Mouse (Mus musculus) heart, postnatal 25 days (tissue): ENCODE data around the gene Zcchc12. TPM values are rescaled to one million over a fixed set of nuclear protein-coding genes. Genes with fewer than 3 reads are reported as not detected.

Source experiments
- DNase-seq: peaks from one replicate; pipeline ENCODE4 v3.0.0; 2022; ENCODE audit warnings: low spot score
- intact Hi-C: fragments of 180-260 bp; cut with DNase I; formaldehyde crosslinking; loops from one replicate; pipeline ENCODE4 v1.15.1; 2025
- total RNA-seq, 2 experiments: library from RNA; stranded (reverse); gene quantifications; 2 replicates each; pipeline ENCODE4 v1.2.3; 2021

Gene Zcchc12
- total RNA-seq = under 1 TPM in 1 of 2 experiments, not detected in 1; 0.10 TPM

GRCm38 (mm10) chrX:36195736-36196525, at the start of gene Zcchc12:
Zcchc12 (plus strand) TSS chrX:36195904.
- DNase-seq = no peak
- intact Hi-C loops = no loop called here

- intact Hi-C loops = loop anchor here (5.0 kb wide), 1 partner anchor 36 kb away; no protein-coding TSS in a partner anchor
- no peak for DNase-seq
Measured at GRCm38 (mm10) chrX:36146746-36147145, 49.0 kb upstream of the Zcchc12 start.

- DNase-seq = no peak
- intact Hi-C loops = no loop called here
Measured at GRCm38 (mm10) chrX:36150100-36150499, 45.6 kb upstream of the Zcchc12 start.

- DNase-seq = no peak
- intact Hi-C loops = no loop called here
Measured at GRCm38 (mm10) chrX:36156677-36157076, 39.0 kb upstream of the Zcchc12 start.

- DNase-seq = no peak
- intact Hi-C loops = no loop called here
Measured at GRCm38 (mm10) chrX:36161567-36161966, 34.1 kb upstream of the Zcchc12 start.

- DNase-seq = no peak
- intact Hi-C loops = loop anchor here (5.0 to 10.0 kb wide), 4 partner anchors 36 to 351 kb away; partner anchors contain the start of gene Il13ra1
Measured at GRCm38 (mm10) chrX:36183625-36184024, 12.1 kb upstream of the Zcchc12 start.

GRCm38 (mm10) chrX:36186036-36186435, 9.7 kb upstream of the Zcchc12 start:
- intact Hi-C loops = loop anchor here (10.0 kb wide), 1 partner anchor 191 kb away; no protein-coding TSS in a partner anchor

GRCm38 (mm10) chrX:36186443-36186842, 9.3 kb upstream of the Zcchc12 start:
- intact Hi-C loops = loop anchor here (10.0 kb wide), 1 partner anchor 192 kb away; no protein-coding TSS in a partner anchor
- no peak for DNase-seq

More at GRCm38 (mm10) chrX:36186036-36186435, 9.7 kb upstream of the Zcchc12 start:
- no peak for DNase-seq

GRCm38 (mm10) chrX:36193951-36194350, 1.8 kb upstream of the Zcchc12 start:
- intact Hi-C loops = no loop called here
- DNase-seq = no peak

- DNase-seq = no peak
- intact Hi-C loops = no loop called here
Measured at GRCm38 (mm10) chrX:36209554-36209953, 13.8 kb downstream of the Zcchc12 start.

GRCm38 (mm10) chrX:36211216-36211615, 15.5 kb downstream of the Zcchc12 start:
- intact Hi-C loops = no loop called here
- no peak for DNase-seq

- intact Hi-C loops = no loop called here
- no peak for DNase-seq
Measured at GRCm38 (mm10) chrX:36221366-36221765, 25.7 kb downstream of the Zcchc12 start.

- peak; percentile 17 for DNase-seq
- intact Hi-C loops = loop anchor here (2.0 kb wide), 2 partner anchors 127 to 169 kb away; no protein-coding TSS in a partner anchor
Measured at GRCm38 (mm10) chrX:36225777-36226176, 30.1 kb downstream of the Zcchc12 start.

- DNase-seq = no peak
- intact Hi-C loops = loop anchor here (2.0 kb wide), 1 partner anchor 126 kb away; no protein-coding TSS in a partner anchor
Measured at GRCm38 (mm10) chrX:36226577-36226976, 30.9 kb downstream of the Zcchc12 start.

GRCm38 (mm10) chrX:36228861-36229260, 33.2 kb downstream of the Zcchc12 start:
- intact Hi-C loops = no loop called here
- DNase-seq = no peak

GRCm38 (mm10) chrX:36229273-36229672, 33.6 kb downstream of the Zcchc12 start:
- DNase-seq = no peak

GRCm38 (mm10) chrX:36235652-36236051, 39.9 kb downstream of the Zcchc12 start:
- intact Hi-C loops = no loop called here
- DNase-seq = no peak

More at GRCm38 (mm10) chrX:36229273-36229672, 33.6 kb downstream of the Zcchc12 start:
- intact Hi-C loops = no loop called here
